Mouse (Mus musculus): ENCODE measurements around the gene Ccdc190.
A peak's percentile ranks its signal among the peaks of the same experiment; 100 is the strongest.

The Ccdc190 gene

GRCm38 (mm10) chr1:169928454-169928971 lies at the start of gene Ccdc190:
Ccdc190 (plus strand) TSS chr1:169928648.
- DNase-seq (ENCODE audit: low spot score): no peak

DNA sequence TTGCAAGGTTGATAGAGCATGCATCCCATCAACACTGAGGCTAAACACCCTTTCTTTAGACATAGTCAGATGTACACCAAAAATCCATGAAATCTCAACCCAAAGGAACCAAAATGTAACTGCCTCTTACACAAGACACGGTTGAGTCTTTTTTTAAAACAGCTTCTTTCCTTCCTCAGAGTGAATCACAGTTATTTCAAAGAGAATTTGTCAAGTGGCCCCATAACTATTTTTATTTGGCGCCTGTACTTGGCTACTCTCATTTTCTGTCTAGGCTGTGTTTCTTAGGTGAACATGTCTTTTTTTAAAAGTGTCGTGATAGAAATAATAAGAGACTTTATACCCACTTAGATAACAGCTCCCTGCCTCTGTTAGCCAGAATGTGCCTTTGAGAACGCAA lies 49.4 kb upstream of the Ccdc190 start:
- no peak for DNase-seq (ENCODE audit: low spot score)

- no peak for DNase-seq (ENCODE audit: low spot score)
Observed at GRCm38 (mm10) chr1:169880181-169880580, 48.3 kb upstream of the Ccdc190 start.

DNA sequence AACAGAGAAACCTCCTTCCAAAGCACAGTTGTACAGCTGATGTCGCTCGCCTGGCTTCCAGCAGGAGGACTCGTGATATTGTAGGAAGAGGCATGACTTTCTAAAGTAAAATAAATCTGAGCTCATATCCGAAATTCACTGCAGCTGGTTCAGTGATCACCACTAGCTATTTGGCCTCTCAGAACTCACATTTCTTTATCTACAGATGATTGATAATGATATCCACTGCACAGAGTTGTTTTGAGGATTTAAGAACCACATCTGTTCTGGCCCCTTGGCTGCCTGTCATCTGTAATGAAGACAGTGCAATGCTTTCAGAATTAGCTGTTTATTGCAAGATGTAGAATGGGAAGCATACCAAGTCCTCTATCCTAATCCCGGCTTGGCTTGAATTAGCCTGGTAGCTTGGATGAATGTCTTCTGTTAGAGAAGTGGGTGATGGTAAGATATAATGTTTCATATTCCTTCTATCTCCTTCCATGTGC lies 45.3 kb upstream of the Ccdc190 start:
- DNase-seq (ENCODE audit: low spot score): no peak

DNA sequence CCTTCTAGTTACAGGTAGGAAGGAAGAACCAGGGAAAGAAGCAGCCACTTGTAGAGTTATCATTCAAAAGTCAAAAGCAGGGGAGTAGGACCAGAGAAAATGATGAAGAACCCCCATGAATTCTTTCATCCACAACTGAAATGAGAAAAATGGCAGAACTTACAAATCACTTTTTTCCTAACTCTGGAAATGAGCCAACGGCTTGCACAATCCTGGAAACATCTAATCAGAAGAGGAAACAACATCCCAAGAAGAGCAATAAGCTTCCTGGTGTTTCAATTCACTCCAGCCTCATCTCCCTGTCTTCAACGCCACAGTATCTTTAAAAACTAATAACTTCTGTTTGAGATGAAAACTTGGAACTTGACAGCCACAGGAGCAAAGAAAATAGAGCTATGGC lies 39.2 kb upstream of the Ccdc190 start:
- DNase-seq (ENCODE audit: low spot score): no peak

DNA sequence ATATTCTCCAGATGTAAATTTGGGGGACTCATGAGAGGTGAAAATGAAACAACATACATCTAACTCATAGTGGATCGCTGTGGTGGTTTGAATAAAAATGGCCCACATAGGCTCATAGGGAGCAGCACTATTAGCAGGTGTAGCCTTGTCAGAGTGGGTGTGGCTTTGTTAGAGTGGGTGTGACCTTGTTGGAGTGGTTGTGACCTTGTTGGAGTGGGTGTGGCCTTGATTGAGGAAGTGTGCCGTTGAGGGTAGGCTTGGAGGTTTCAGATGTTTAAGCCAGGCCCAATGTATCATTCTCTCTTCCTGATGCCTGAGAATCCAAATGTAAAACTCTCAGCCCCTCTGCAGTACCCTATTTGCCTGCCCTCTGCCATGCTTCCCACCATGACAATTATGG lies 34.5 kb upstream of the Ccdc190 start:
- DNase-seq (ENCODE audit: low spot score): no peak

GRCm38 (mm10) chr1:169895686-169896085 lies 32.8 kb upstream of the Ccdc190 start:
- DNase-seq (ENCODE audit: low spot score): no peak

DNA sequence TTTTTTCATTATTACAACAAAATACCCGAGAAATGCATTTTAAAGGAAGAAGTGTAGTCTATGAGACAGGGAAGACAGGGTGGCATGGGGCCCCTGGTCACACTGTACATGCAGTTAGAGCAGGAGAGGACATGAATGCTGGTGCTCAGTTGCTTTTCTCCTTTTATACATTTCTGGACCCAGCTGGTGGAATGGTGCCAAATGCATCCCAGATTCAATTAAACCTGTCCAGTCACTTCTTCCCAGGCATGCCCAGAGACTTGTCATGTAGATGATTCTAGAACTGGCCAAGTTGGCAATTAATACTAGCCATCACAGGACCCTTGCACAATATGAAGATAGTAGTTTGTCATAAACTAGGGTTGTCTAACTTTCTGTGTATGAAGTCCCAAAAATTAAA lies 30.5 kb upstream of the Ccdc190 start:
- no peak for DNase-seq (ENCODE audit: low spot score)

GRCm38 (mm10) chr1:169898607-169899006 lies 29.8 kb upstream of the Ccdc190 start:
- no peak for DNase-seq (ENCODE audit: low spot score)

DNA sequence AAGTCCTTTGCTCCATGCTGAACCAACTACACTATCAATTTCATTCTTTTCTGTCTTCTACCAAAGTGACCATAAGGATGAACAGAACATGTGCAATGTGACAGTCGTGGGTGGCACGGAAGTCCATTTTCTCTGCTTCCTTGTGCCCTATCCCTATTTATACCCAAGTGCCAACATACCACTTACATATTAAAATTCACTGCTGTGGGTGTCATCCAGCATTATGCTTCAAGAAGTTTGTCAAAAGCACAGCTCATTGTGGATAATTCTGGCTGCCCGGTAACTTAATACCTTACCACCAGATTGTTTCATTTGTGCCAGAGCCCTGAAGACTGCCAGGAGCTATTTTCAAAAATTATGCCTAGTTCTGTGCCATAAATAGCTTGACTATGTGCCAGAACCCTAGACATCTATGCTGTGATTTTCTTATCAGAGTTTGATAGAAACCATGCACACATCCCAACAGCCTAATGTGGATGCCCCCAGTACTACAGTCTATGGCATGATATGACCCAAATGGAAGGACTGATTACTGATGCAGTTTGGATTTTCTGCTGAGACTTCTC lies 27.6 kb upstream of the Ccdc190 start:
- no peak for DNase-seq (ENCODE audit: low spot score)

DNA sequence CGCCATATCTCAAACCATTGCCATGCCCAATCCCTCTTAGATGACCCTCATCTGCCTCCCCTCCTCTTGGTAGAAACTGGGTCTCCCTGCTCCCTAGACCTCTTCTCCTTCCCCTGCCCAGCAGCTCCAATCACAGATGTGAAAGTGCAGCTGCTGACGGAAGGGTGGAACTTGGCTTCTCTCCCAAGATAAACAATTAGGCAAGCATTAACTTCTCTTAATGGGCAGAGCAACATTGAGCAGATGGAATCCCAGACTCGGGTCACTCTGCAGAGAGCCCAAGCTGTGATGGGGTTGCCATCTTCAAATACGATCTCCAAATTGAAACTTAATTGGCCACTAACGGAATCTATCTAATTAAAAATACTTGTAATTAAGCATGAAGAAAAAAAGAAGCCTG lies 19.3 kb upstream of the Ccdc190 start:
- DNase-seq (ENCODE audit: low spot score): no peak

DNA sequence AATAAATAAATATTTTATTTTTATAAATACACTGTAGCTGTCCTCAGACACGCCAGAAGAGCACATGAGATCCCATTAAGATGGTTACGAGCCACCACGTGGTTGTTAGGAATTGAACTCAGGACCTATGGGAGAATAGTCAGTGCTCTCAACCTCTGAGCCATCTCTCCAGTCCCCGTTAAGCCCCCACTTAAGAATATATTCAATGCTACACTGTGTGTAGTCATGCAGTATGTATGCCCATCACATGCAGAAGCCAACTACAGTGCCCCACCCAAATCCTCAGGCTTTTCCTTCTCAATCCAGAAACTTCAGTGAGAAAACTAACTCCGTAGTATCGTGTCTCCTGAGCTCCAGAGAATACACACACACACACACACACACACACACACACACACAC lies 18.8 kb upstream of the Ccdc190 start:
- no peak for DNase-seq (ENCODE audit: low spot score)

GRCm38 (mm10) chr1:169910751-169911150 lies 17.7 kb upstream of the Ccdc190 start:
- DNase-seq (ENCODE audit: low spot score): no peak

DNA sequence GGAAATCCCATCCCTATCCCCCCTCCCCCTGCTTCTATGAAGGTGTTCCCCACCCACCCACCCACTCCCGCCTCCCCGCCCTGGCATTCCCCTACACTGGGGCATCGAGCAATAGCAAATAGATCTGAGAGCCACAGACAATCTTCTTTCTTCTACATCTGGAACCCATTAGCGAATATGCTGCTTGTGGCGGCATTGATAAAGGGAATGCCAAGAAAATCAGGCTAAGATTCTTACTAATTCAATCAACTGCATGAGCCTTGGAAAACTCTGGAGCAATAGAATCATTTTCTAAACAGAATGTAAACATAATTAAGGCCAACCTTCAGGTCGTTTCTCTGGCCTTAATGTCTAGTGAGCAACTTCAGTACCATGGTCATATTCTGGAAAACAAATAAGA lies 16.9 kb upstream of the Ccdc190 start:
- DNase-seq (ENCODE audit: low spot score): no peak

DNA sequence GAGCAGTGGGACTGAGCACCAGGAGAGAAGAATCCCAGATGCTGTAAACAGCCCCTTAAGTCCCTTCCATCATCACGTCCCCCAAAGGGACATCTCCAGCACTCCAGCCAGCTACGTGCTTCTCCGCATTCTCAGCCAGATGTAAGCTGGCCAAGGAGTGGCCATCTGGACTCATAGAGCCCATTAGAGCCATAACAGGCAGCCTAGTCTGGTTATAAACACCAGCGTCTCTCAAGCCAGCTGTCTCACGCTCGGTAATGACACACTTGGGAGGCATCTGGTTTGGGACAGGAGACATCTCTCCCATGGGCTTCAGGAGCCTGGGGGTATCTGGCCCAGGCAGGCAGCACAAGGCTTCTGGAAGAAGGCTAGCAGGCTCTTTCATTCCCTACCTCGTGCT lies 11.8 kb upstream of the Ccdc190 start:
- DNase-seq (ENCODE audit: low spot score): no peak

GRCm38 (mm10) chr1:169917115-169917796 lies 11.2 kb upstream of the Ccdc190 start:
- no peak for DNase-seq (ENCODE audit: low spot score)

DNA sequence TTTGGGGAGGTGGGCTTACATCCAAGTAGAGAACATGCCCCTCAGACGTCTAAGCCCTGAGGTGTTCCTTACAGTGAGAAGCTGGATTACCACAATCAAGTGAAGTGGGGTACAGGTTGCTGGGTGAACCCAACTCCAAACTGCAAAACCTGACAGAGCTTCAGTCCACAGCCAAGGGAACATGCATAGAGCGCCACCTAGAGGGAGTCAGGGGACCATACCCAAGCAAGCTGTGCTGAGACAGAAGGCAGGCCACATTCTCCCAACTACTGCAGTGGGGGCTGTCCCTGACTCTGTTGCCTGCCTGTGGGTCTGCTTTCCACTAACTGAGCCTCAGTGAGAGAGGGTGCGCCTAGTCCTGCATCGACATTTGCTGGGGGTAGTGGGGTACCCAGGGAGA lies 10.4 kb upstream of the Ccdc190 start:
- peak; percentile 44 for DNase-seq (ENCODE audit: low spot score)

- DNase-seq (ENCODE audit: low spot score): peak; percentile 76
Observed at GRCm38 (mm10) chr1:169919211-169919610, 9.2 kb upstream of the Ccdc190 start.

DNA sequence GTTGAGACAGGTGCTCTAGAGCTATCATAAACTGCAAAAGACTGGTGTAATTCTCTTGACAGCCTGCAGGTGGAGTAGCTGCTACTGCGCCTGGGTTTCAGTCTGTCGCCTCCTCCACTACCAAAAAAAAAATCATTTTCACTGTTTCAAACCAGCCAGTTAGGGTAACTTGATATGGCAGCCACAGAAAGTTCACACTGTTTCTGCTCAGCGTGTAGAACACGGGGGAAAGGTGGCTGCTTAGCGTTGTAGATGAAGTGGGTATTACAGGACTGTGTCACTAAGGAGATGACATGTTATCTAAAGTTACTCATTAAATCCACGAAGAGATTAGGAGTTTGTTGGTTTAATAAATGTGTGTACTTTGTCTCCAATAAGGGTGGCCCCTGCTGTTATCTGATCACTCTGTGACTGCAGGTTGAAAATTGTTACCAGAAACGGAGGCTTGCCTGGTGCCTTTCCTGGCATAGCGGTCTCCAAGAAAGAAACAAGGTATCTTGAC lies 6.7 kb upstream of the Ccdc190 start:
- peak; percentile 11 for DNase-seq (ENCODE audit: low spot score)

GRCm38 (mm10) chr1:169924567-169924966 lies 3.9 kb upstream of the Ccdc190 start:
- DNase-seq (ENCODE audit: low spot score): no peak

DNA sequence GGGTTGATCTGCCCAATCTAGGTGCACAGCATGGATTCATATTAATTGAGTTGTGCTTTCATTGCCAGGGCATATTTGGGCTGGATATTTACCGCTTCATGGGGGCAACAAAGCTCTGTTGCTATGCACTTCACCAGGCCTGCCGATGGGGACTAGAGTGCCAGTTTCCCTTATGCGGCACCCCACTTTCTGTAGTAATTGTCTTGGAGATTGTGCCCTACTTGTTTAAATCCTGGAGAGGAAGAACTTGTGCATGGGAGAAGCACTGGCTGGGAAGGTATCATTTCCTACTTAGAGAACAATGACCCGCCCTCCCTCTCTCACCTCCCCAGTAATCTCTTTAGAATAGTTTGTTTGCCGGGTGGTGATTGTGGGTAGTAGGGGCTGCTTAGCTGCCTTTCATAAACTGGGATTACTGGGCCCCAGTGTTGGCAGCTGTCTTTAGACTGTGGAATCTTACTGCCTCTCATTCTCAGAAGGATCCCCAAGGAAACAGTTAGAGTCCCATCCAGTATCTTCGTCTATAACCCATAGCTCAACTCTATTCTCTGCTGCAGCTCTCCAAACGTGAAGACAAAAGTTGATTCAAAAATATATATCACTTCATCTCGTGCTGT lies 587 bp upstream of the Ccdc190 start:
- DNase-seq (ENCODE audit: low spot score): no peak

DNA sequence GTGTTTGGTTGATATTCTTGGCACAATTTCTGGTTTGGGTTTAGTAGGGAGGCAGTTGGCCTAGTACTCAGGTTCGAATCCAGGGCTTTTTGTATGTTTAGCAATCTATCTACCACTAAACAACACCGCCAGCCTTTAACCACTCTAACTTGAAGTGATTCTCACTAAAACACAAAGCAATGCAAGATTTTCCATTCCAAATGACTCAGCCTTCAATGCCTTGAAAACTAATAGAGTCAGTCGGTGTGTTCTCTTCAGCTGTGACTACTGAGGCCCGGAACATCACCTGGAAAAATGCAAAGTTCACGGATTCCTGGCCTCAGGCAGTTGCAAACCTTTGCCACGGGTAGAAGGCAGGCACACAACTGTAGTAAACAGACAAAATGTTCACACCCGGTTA lies 3.2 kb downstream of the Ccdc190 start:
- DNase-seq (ENCODE audit: low spot score): no peak

DNA sequence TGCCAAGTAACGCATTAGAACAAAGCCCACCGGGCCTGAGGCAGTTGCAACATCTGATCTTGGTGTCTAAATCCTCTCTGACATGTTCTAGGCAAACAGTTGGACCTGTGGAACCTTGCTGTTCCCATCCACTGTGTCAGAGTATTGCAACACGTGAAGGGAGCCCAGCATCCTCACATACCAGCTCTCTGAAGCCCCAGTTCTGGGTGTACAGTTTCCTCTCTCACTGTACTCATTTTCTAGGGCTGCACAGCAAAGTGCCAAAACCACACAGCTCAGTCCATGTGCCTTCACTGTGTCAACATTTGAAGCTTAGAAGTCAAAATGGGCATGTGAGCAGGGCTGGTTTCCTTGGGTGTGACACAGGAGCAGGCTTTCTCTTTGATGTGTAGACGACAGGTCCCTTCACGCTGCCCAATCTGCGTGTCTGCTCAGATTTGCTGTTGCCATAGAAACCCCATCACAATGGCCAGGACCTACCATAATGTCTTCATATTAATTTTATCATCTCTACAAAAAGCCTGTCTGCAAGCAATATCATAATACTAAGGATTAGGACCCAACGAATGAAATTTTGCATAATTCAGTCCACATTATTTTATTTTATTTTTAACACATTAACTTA lies 3.8 kb downstream of the Ccdc190 start:
- DNase-seq (ENCODE audit: low spot score): no peak

Measured in ovary, postnatal 14 days (tissue).